Mouse (Mus musculus) midbrain, embryonic 10.5 days (tissue): ENCODE results near the gene Gm20388. TPM values are rescaled to one million over a fixed set of nuclear protein-coding genes. Genes with fewer than 3 reads are reported as not detected.
A peak's percentile ranks its signal among the peaks of the same experiment; 100 is the strongest.

ENCODE experiments used
- DNase-seq: peaks from one replicate; pipeline ENCODE4 v3.0.0-alpha.2; 2017; ENCODE audit warnings: low spot score
- H3K27ac ChIP-seq: fragments of 300-500 bp; sonication (generic); replicated peaks from 2 replicates; pipeline ENCODE4 v1.5.1; 2016; ENCODE audit warnings: mild to moderate bottlenecking
- H3K27me3 ChIP-seq: fragments of 300-500 bp; sonication (generic); 2 replicates; pipeline ENCODE4 v1.6.1; 2016; ENCODE audit warnings: low read depth, mild to moderate bottlenecking; ENCODE audit not compliant: poor library complexity, severe bottlenecking
- H3K36me3 ChIP-seq: fragments of 300-500 bp; sonication (generic); 2 replicates; pipeline ENCODE4 v1.6.1; 2016; ENCODE audit warnings: mild to moderate bottlenecking, moderate library complexity
- H3K4me1 ChIP-seq: fragments of 300-500 bp; sonication (generic); 2 replicates; pipeline ENCODE4 v1.6.1; 2016
- H3K4me3 ChIP-seq: fragments of 300-500 bp; sonication (generic); 2 replicates; pipeline ENCODE4 v1.5.1; 2016; ENCODE audit warnings: mild to moderate bottlenecking, moderate library complexity
- H3K9me3 ChIP-seq: fragments of 300-500 bp; sonication (generic); replicated peaks from 2 replicates; pipeline ENCODE4 v1.6.1; 2016; ENCODE audit warnings: mild to moderate bottlenecking
- WGBS: fragments of 180-500 bp; shearing (Covaris S2); methylation state at CpG from one replicate; pipeline ENCODE4 v1.1.7; 2016; 5-methylcytosine and 5-hydroxymethylcytosine counted together
- polyA plus RNA-seq: library from polyadenylated mRNA; unstranded; fragments of >200 nt; fragmentation: Nextera tagmentation; extraction: Ambion mirVana; gene quantifications from 2 replicates; pipeline ENCODE4 v1.2.1, GENCODE M21; 2016

Gm20388 gene
- polyA plus RNA-seq, 1 experiment from 2014 or later = 7.1 TPM

- Histone ChIP-seq H3K36me3 (no peaks in the 10 kb centered on the region), H3K4me1 (no peaks in the 10 kb centered on the region), H3K4me3 (no peak overlapping the region), H3K27ac (no peak overlapping the region), H3K9me3 (no peaks in the 10 kb centered on the region), H3K27me3 (no peaks in the 10 kb centered on the region)
- DNase-seq = no peak
- 83% methylated on average over 10 of the region's 10 CpGs for WGBS
Measured at GRCm38 (mm10) chr8:122217456-122218177, 2307.0 kb downstream of the Gm20388 start.

- H3K27me3 ChIP-seq = peaks cover 34% of the 10 kb centered on the region
- peaks cover 8% of the 10 kb centered on the region for H3K4me1 ChIP-seq
Measured at GRCm38 (mm10) chr8:122223976-122224649, 2313.5 kb downstream of the Gm20388 start.

GRCm38 (mm10) chr8:122224650-122225022 lies 2314.0 kb downstream of the Gm20388 start:
- Histone ChIP-seq H3K4me3 (no peak overlapping the region), H3K9me3 (no peaks in the 10 kb centered on the region), H3K27me3 (peaks cover 39% of the 10 kb centered on the region), H3K4me1 (peaks cover 10% of the 10 kb centered on the region), H3K36me3 (no peaks in the 10 kb centered on the region), H3K27ac (no peak overlapping the region)
- no peak for DNase-seq
- WGBS = 64% methylated on average over 6 of the region's 6 CpGs

More at GRCm38 (mm10) chr8:122223976-122224649, 2313.5 kb downstream of the Gm20388 start:
- Histone ChIP-seq H3K36me3 (no peaks in the 10 kb centered on the region), H3K4me3 (no peak overlapping the region), H3K27ac (no peak overlapping the region), H3K9me3 (no peaks in the 10 kb centered on the region)
- 74% methylated on average over 10 of the region's 10 CpGs for WGBS
- no peak for DNase-seq

- H3K27me3 ChIP-seq = peaks cover 47% of the 10 kb centered on the region
- H3K27ac ChIP-seq = no peak overlapping the region
- DNase-seq = no peak
Measured at GRCm38 (mm10) chr8:122225446-122225845, 2314.8 kb downstream of the Gm20388 start.

GRCm38 (mm10) chr8:122227345-122227744 lies 2316.7 kb downstream of the Gm20388 start:
- Histone ChIP-seq H3K27me3 (peaks cover 66% of the 10 kb centered on the region), H3K9me3 (no peaks in the 10 kb centered on the region), H3K4me1 (peaks cover 37% of the 10 kb centered on the region), H3K27ac (no peak overlapping the region), H3K36me3 (no peaks in the 10 kb centered on the region), H3K4me3 (no peak overlapping the region)
- 86% methylated on average over 6 of the region's 6 CpGs for WGBS
- DNase-seq = no peak

More at GRCm38 (mm10) chr8:122225446-122225845, 2314.8 kb downstream of the Gm20388 start:
- 73% methylated on average over 10 of the region's 10 CpGs for WGBS
- no peaks in the 10 kb centered on the region for H3K36me3 ChIP-seq
- no peaks in the 10 kb centered on the region for H3K9me3 ChIP-seq
- H3K4me1 ChIP-seq = peaks cover 18% of the 10 kb centered on the region
- no peak overlapping the region for H3K4me3 ChIP-seq

GRCm38 (mm10) chr8:122228792-122229575 lies 2318.3 kb downstream of the Gm20388 start:
- Histone ChIP-seq H3K36me3 (no peaks in the 10 kb centered on the region), H3K4me1 (peaks cover 46% of the 10 kb centered on the region), H3K27ac (no peak overlapping the region), H3K9me3 (no peaks in the 10 kb centered on the region), H3K27me3 (peaks cover 79% of the 10 kb centered on the region), H3K4me3 (no peak overlapping the region)
- DNase-seq = no peak
- 41% methylated on average over 11 of the region's 11 CpGs for WGBS

GRCm38 (mm10) chr8:122229819-122230711 lies 2319.4 kb downstream of the Gm20388 start:
- H3K36me3 ChIP-seq = no peaks in the 10 kb centered on the region
- H3K27ac ChIP-seq = peak overlapping the region; percentile 49
- H3K4me3 ChIP-seq = peak overlapping the region; percentile 64
- H3K4me1 ChIP-seq = peaks cover 46% of the 10 kb centered on the region
- H3K9me3 ChIP-seq = no peaks in the 10 kb centered on the region
- H3K27me3 ChIP-seq = peaks cover 85% of the 10 kb centered on the region
- peak; percentile 39 for DNase-seq
- under 1% methylated on average over 92 of the region's 98 CpGs for WGBS

GRCm38 (mm10) chr8:122230712-122231337 lies 2320.2 kb downstream of the Gm20388 start:
- peak overlapping the region; percentile 64 for H3K4me3 ChIP-seq
- H3K9me3 ChIP-seq = no peaks in the 10 kb centered on the region
- peaks cover 43% of the 10 kb centered on the region for H3K4me1 ChIP-seq
- DNase-seq = peak; percentile 86
- H3K27ac ChIP-seq = peak overlapping the region; percentile 49; the same call in 1 of the 2 replicates
- H3K36me3 ChIP-seq = no peaks in the 10 kb centered on the region
- WGBS = 5% methylated on average over 32 of the region's 32 CpGs
- H3K27me3 ChIP-seq = peaks cover 87% of the 10 kb centered on the region

- Histone ChIP-seq H3K4me1 (peaks cover 48% of the 10 kb centered on the region), H3K27me3 (peaks cover 54% of the 10 kb centered on the region)
- DNase-seq = peak; percentile 45
Measured at GRCm38 (mm10) chr8:122234055-122234454, 2323.4 kb downstream of the Gm20388 start.

GRCm38 (mm10) chr8:122236521-122236920 lies 2325.9 kb downstream of the Gm20388 start:
- no peak overlapping the region for H3K4me3 ChIP-seq
- H3K27me3 ChIP-seq = peaks cover 30% of the 10 kb centered on the region
- 84% methylated on average over 3 of the region's 3 CpGs for WGBS
- H3K4me1 ChIP-seq = peaks cover 31% of the 10 kb centered on the region
- no peaks in the 10 kb centered on the region for H3K36me3 ChIP-seq
- no peak overlapping the region for H3K27ac ChIP-seq
- no peaks in the 10 kb centered on the region for H3K9me3 ChIP-seq
- DNase-seq = no peak

More at GRCm38 (mm10) chr8:122234055-122234454, 2323.4 kb downstream of the Gm20388 start:
- no peak overlapping the region for H3K4me3 ChIP-seq
- H3K36me3 ChIP-seq = no peaks in the 10 kb centered on the region
- H3K9me3 ChIP-seq = no peaks in the 10 kb centered on the region
- 0 out of 2 replicates have a peak overlapping the region, but pooled peaks have one; percentile 24 for H3K27ac ChIP-seq
- WGBS = 41% methylated on average over 11 of the region's 11 CpGs

GRCm38 (mm10) chr8:122238225-122238624 lies 2327.6 kb downstream of the Gm20388 start:
- H3K9me3 ChIP-seq = no peaks in the 10 kb centered on the region
- WGBS = 80% methylated on average over 11 of the region's 11 CpGs

More at GRCm38 (mm10) chr8:122238225-122238624, 2327.6 kb downstream of the Gm20388 start:
- Histone ChIP-seq H3K27me3 (peaks cover 13% of the 10 kb centered on the region), H3K4me3 (no peak overlapping the region), H3K36me3 (no peaks in the 10 kb centered on the region), H3K27ac (no peak overlapping the region), H3K4me1 (peaks cover 15% of the 10 kb centered on the region)
- DNase-seq = no peak
